29 mouse cellular contexts compared by ENCODE assay signal in the genomic region with DNA sequence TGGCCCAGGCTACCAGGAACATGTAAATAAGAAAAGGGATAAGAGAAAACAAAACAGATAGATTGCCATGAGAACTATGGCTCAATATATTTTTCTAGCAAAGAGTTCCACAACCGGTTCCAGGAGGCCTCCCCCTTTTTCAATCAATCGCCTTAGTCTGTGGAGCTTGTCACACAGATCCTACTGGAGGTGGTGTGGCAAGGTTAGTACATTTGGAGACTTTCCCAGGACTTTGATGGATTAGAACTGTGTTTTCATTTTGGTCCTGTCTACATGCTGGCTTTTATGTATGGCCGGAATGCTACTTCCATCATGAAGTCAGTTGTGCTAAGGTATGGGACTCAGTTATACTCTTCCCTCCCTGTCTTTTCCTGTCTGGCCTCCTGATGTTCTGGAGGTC.
"Had no signal": no experiment of that assay in that cellular context is flagged by ENCODE, and none has a peak within 500 bp of the region (broad histone marks: within the 10 kb centered on the region; RNA-seq: fewer than 3 reads in every experiment).

No protein-coding gene starts in this region.

- ATAC-seq: forebrain, embryonic 13.5 days; forebrain, embryonic 14.5 days; forebrain, embryonic 15.5 days; forebrain, embryonic 16.5 days; forebrain, postnatal 0 days had no signal

- H3K9ac ChIP-seq: embryonic facial prominence, embryonic 12.5 days; embryonic facial prominence, embryonic 13.5 days; embryonic facial prominence, embryonic 15.5 days; forebrain, embryonic 12.5 days; forebrain, embryonic 13.5 days; forebrain, embryonic 15.5 days; forebrain, postnatal 0 days had no signal

- H3K4me2 ChIP-seq: embryonic facial prominence, embryonic 12.5 days; embryonic facial prominence, embryonic 13.5 days; embryonic facial prominence, embryonic 15.5 days; forebrain, embryonic 12.5 days; forebrain, embryonic 13.5 days; forebrain, embryonic 15.5 days had no signal

- H3K27me3 ChIP-seq: embryonic facial prominence, embryonic 12.5 days; embryonic facial prominence, embryonic 13.5 days; embryonic facial prominence, embryonic 15.5 days; forebrain, embryonic 12.5 days; forebrain, embryonic 13.5 days; forebrain, embryonic 15.5 days had no signal

- H3K27ac ChIP-seq: embryonic facial prominence, embryonic 10.5 days; embryonic facial prominence, embryonic 12.5 days; embryonic facial prominence, embryonic 13.5 days; embryonic facial prominence, embryonic 15.5 days; forebrain, embryonic 10.5 days; forebrain, embryonic 12.5 days; forebrain, embryonic 13.5 days; forebrain, embryonic 15.5 days; gastrocnemius, adult 2 months; heart, adult 2 months had no signal

- H3K9me3 ChIP-seq: embryonic facial prominence, embryonic 10.5 days; embryonic facial prominence, embryonic 12.5 days; embryonic facial prominence, embryonic 13.5 days; embryonic facial prominence, embryonic 15.5 days; forebrain, embryonic 10.5 days; forebrain, embryonic 12.5 days; forebrain, embryonic 13.5 days; forebrain, embryonic 15.5 days had no signal

- H3K4me1 ChIP-seq: embryonic facial prominence, embryonic 10.5 days; embryonic facial prominence, embryonic 12.5 days; embryonic facial prominence, embryonic 13.5 days; embryonic facial prominence, embryonic 15.5 days; forebrain, embryonic 10.5 days; forebrain, embryonic 12.5 days; forebrain, embryonic 13.5 days; forebrain, embryonic 15.5 days had no signal

- DNase-seq: cerebellum, adult 2 months; cerebellum, adult 8-10 months; cerebellum, adult 9-10 months; cerebellum, adult 9-11 months; cerebellum, postnatal 10 days; cerebellum, postnatal 14 days; cerebellum, postnatal 25 days; cerebellum, postnatal 36 days; embryo, embryonic 11 days; forebrain, postnatal 0 days; gastrocnemius, adult 2 months; gastrocnemius, postnatal 10 days; gastrocnemius, postnatal 14 days; gastrocnemius, postnatal 25 days; gastrocnemius, postnatal 36 days; heart, adult 11 months; heart, adult 18-20 months; heart, adult 2 months had no signal

- H3K4me3 ChIP-seq: embryonic facial prominence, embryonic 10.5 days; embryonic facial prominence, embryonic 12.5 days; embryonic facial prominence, embryonic 13.5 days; embryonic facial prominence, embryonic 15.5 days; erythroblast, embryonic 14.5 days; forebrain, embryonic 10.5 days; forebrain, embryonic 12.5 days; forebrain, embryonic 13.5 days; forebrain, embryonic 15.5 days; gastrocnemius, adult 2 months; heart, adult 2 months had no signal
